Mouse (Mus musculus): ENCODE data around the gene Parvb. TPM values are rescaled to one million over a fixed set of nuclear protein-coding genes. Genes with fewer than 3 reads are reported as not detected.

Parvb gene
- polyA plus RNA-seq, 1 experiment from 2014 or later, result 5.1 TPM

DNA sequence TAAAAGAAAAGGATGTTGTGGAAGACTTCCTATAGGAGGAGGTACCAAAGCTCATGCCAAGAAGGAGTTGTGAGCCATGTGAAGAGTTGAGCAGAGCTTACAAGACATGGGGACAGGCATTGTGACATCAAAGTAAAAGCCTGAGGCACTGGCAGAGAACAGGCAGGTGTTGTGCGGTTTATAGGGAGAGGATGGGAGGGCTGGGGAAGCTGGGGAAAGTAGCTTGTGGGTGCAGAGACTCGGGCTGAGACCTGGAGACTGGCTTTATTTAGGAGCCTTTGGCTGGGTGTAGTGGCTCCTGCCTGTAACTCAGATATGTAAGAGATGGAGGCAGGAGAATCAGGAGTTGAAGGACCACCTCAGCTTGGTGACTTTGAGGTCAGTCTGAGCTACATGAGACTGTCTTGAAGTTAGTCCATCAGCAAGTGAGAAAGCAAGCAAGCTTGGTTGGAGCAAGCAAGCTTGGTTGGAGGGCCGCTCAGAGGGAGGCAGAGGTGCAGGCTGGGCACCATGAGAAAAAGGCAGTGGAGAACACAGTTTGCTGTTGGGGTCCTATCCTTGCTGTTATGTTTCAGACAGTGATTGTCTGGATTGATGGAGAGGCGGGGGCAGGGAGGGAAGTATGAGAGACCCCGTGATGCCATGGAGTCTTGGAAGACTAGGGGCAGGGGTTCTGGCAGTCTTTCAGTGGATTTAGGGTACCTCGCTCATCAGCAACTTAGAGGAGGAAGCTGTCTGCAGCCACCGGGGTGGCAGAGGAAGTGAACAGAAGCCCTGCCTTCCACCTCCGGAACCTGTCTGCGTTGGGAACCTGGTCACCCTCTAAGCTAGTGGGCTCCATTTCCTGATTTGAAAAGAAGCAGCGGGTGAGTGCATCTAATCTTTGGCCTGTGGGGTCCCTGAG is 92.4 kb downstream of the Parvb start, which contains the start of gene Parvg:
TSS of gene Parvg (plus strand) at position 61 of the 904 bp plus-strand sequence.
- no peaks in the 10 kb centered on the region for H3K4me1 ChIP-seq (replicated peaks; ENCODE audit: control insufficient read depth, insufficient read depth, low read length)
- no peak within 1 kb of the TSS for H3K27ac ChIP-seq (ENCODE audit: low read depth)
- no peak within 1 kb of the TSS for H3K9ac ChIP-seq (ENCODE audit: low read length)
- H3K27me3 ChIP-seq (replicated peaks; ENCODE audit: control insufficient read depth, insufficient read depth, low read length), result no peaks in the 10 kb centered on the region
- H3K36me3 ChIP-seq (ENCODE audit: control insufficient read depth, insufficient read depth, low read length), result no peaks in the 10 kb centered on the region
- ATAC-seq (replicated peaks; ENCODE audit: low FRiP score, low TSS enrichment, low read depth) (no peak), DNase-seq (ENCODE audit: low spot score) (no peak)
- WGBS, result 74% methylated on average over 10 of the region's 10 CpGs
- H3K4me2 ChIP-seq (ENCODE audit: low read length), result no peak within 1 kb of the TSS
- no peak within 1 kb of the TSS for H3K4me3 ChIP-seq (ENCODE audit: low read depth, low read length)
- H3K9me3 ChIP-seq (ENCODE audit: control insufficient read depth, low read length), result no peaks in the 10 kb centered on the region

DNA sequence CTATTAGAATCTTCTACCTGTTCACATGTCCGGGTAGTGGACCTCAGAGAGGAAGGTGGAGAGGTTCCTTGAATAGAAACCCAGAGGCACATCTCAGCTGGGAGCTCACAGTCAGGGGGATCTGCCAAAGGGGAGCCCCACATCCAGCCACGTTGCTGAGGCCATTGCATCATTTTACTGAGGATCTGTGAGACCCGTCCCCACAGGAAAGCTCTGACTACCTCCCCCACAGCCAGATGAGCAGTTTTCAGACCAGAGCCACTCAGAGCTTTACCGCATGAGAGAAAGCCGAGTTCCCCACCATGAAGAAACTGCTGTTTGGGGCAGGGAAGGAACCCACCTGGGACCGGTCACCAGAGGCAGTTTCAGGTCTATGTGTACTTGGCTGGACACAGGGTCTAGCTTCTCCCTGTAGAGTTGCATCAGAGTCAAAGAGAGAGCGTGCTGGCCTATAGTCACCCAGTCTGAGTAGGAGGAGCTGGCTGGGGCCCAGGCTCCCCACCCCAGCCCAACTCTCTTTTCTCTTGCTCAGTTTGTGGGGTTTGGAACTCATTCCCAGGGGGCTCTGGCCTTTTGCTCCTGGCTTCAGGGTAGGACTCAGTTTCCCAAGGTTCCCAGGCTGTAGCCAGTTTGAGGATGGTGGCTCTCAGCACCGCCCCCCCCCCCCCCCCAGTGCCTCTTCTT is 93.2 kb downstream of the Parvb start:
- Histone ChIP-seq H3K27me3 (replicated peaks; ENCODE audit: control insufficient read depth, insufficient read depth, low read length) (no peaks in the 10 kb centered on the region), H3K4me2 (ENCODE audit: low read length) (no peak overlapping the region), H3K36me3 (ENCODE audit: control insufficient read depth, insufficient read depth, low read length) (no peaks in the 10 kb centered on the region), H3K9me3 (ENCODE audit: control insufficient read depth, low read length) (no peaks in the 10 kb centered on the region), H3K4me1 (replicated peaks; ENCODE audit: control insufficient read depth, insufficient read depth, low read length) (no peaks in the 10 kb centered on the region), H3K4me3 (ENCODE audit: low read depth, low read length) (no peak overlapping the region), H3K9ac (ENCODE audit: low read length) (no peak overlapping the region), H3K27ac (ENCODE audit: low read depth) (no peak overlapping the region)
- whole genome bisulfite sequencing, result 59% methylated on average over 8 of the region's 8 CpGs
- no peak for DNase-seq (ENCODE audit: low spot score)
- no peak for ATAC-seq (replicated peaks; ENCODE audit: low FRiP score, low TSS enrichment, low read depth)

GRCm38 (mm10) chr15:84325736-84326135 is 93.9 kb downstream of the Parvb start:
- Histone ChIP-seq H3K36me3 (ENCODE audit: control insufficient read depth, insufficient read depth, low read length) (no peaks in the 10 kb centered on the region), H3K4me1 (replicated peaks; ENCODE audit: control insufficient read depth, insufficient read depth, low read length) (no peaks in the 10 kb centered on the region)

GRCm38 (mm10) chr15:84328870-84329269 is 97.0 kb downstream of the Parvb start:
- H3K27ac ChIP-seq (ENCODE audit: low read depth), result no peak overlapping the region
- no peak overlapping the region for H3K4me3 ChIP-seq (ENCODE audit: low read depth, low read length)
- no peak for DNase-seq (ENCODE audit: low spot score)
- 71% methylated on average over 10 of the region's 10 CpGs for WGBS
- H3K9me3 ChIP-seq (ENCODE audit: control insufficient read depth, low read length), result no peaks in the 10 kb centered on the region
- H3K27me3 ChIP-seq (replicated peaks; ENCODE audit: control insufficient read depth, insufficient read depth, low read length), result no peaks in the 10 kb centered on the region
- H3K4me1 ChIP-seq (replicated peaks; ENCODE audit: control insufficient read depth, insufficient read depth, low read length), result no peaks in the 10 kb centered on the region
- H3K9ac ChIP-seq (ENCODE audit: low read length), result no peak overlapping the region
- H3K36me3 ChIP-seq (ENCODE audit: control insufficient read depth, insufficient read depth, low read length), result no peaks in the 10 kb centered on the region
- no peak overlapping the region for H3K4me2 ChIP-seq (ENCODE audit: low read length)
- ATAC-seq (replicated peaks; ENCODE audit: low FRiP score, low TSS enrichment, low read depth), result no peak

More at GRCm38 (mm10) chr15:84325736-84326135, 93.9 kb downstream of the Parvb start:
- Histone ChIP-seq H3K4me3 (ENCODE audit: low read depth, low read length) (no peak overlapping the region), H3K27ac (ENCODE audit: low read depth) (no peak overlapping the region), H3K4me2 (ENCODE audit: low read length) (no peak overlapping the region), H3K27me3 (replicated peaks; ENCODE audit: control insufficient read depth, insufficient read depth, low read length) (no peaks in the 10 kb centered on the region), H3K9me3 (ENCODE audit: control insufficient read depth, low read length) (no peaks in the 10 kb centered on the region), H3K9ac (ENCODE audit: low read length) (no peak overlapping the region)
- 51% methylated on average over 12 of the region's 12 CpGs for WGBS
- ATAC-seq (replicated peaks; ENCODE audit: low FRiP score, low TSS enrichment, low read depth) (no peak), DNase-seq (ENCODE audit: low spot score) (no peak)

DNA sequence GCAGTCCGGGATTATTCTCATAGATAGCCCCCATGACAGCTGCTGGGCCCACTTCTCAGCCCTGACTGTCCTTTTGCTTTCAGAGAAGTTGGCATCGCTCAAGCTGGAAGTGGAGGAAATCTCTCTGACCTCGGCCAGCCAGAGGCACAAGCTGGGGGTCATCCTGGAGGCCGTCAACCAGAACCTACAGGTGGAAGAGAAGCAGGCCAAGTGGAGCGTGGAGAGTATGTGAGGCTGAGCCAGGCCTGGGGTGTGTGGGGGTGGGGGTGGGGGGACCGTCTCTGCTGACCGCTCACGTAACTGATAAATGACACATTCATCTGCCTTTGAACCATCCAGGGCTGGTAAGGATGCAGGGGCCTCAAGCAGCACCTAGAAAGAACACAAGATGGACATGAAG is 98.1 kb downstream of the Parvb start:
- 76% methylated on average over 8 of the region's 8 CpGs for WGBS

DNA sequence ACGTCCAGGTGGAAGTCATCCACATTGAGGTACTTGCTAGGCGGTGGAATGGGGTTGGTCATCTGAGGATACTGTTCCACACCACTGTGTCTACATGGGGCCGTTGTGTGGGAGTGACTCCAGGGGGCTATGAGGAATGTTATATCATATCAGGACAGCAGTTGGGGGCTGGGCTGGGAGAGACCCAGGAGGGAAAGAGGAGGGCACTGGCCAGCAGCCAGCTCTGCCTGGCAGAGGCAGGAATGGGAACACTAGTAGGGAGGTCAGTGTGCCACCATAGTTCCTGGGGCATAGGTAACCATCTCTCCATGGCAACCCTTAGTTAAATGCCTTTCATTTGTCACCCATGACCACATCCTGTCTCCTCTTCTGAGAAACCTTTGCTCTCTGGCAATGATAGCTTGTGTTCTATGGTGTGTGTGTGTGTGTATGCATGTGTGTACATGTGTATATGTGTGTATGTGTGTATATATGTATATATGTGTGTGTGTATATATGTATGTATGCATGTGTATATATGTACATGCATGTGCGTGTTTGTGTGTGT is 99.3 kb downstream of the Parvb start:
- DNase-seq (ENCODE audit: low spot score) (no peak), ATAC-seq (replicated peaks; ENCODE audit: low FRiP score, low TSS enrichment, low read depth) (no peak)
- Histone ChIP-seq H3K27me3 (replicated peaks; ENCODE audit: control insufficient read depth, insufficient read depth, low read length) (no peaks in the 10 kb centered on the region), H3K4me3 (ENCODE audit: low read depth, low read length) (no peak overlapping the region), H3K4me1 (replicated peaks; ENCODE audit: control insufficient read depth, insufficient read depth, low read length) (no peaks in the 10 kb centered on the region), H3K36me3 (ENCODE audit: control insufficient read depth, insufficient read depth, low read length) (no peaks in the 10 kb centered on the region), H3K4me2 (ENCODE audit: low read length) (no peak overlapping the region), H3K9me3 (ENCODE audit: control insufficient read depth, low read length) (no peaks in the 10 kb centered on the region), H3K9ac (ENCODE audit: low read length) (no peak overlapping the region), H3K27ac (ENCODE audit: low read depth) (no peak overlapping the region)
- WGBS, result 77% methylated on average over 4 of the region's 4 CpGs

More for the DNA sequence above, 98.1 kb downstream of the Parvb start:
- Histone ChIP-seq H3K4me3 (ENCODE audit: low read depth, low read length) (no peak overlapping the region), H3K9ac (ENCODE audit: low read length) (no peak overlapping the region), H3K9me3 (ENCODE audit: control insufficient read depth, low read length) (no peaks in the 10 kb centered on the region), H3K27ac (ENCODE audit: low read depth) (no peak overlapping the region), H3K27me3 (replicated peaks; ENCODE audit: control insufficient read depth, insufficient read depth, low read length) (no peaks in the 10 kb centered on the region), H3K36me3 (ENCODE audit: control insufficient read depth, insufficient read depth, low read length) (no peaks in the 10 kb centered on the region), H3K4me1 (replicated peaks; ENCODE audit: control insufficient read depth, insufficient read depth, low read length) (no peaks in the 10 kb centered on the region), H3K4me2 (ENCODE audit: low read length) (no peak overlapping the region)
- DNase-seq (ENCODE audit: low spot score), result no peak
- no peak for ATAC-seq (replicated peaks; ENCODE audit: low FRiP score, low TSS enrichment, low read depth)

GRCm38 (mm10) chr15:84336281-84336817 is 104.5 kb downstream of the Parvb start:
- H3K4me3 ChIP-seq (ENCODE audit: low read depth, low read length), result no peak overlapping the region
- DNase-seq (ENCODE audit: low spot score) (no peak), ATAC-seq (replicated peaks; ENCODE audit: low FRiP score, low TSS enrichment, low read depth) (no peak)
- H3K27me3 ChIP-seq (replicated peaks; ENCODE audit: control insufficient read depth, insufficient read depth, low read length), result no peaks in the 10 kb centered on the region
- H3K36me3 ChIP-seq (ENCODE audit: control insufficient read depth, insufficient read depth, low read length), result no peaks in the 10 kb centered on the region
- no peak overlapping the region for H3K27ac ChIP-seq (ENCODE audit: low read depth)
- H3K9ac ChIP-seq (ENCODE audit: low read length), result no peak overlapping the region
- no peaks in the 10 kb centered on the region for H3K4me1 ChIP-seq (replicated peaks; ENCODE audit: control insufficient read depth, insufficient read depth, low read length)
- H3K9me3 ChIP-seq (ENCODE audit: control insufficient read depth, low read length), result no peaks in the 10 kb centered on the region
- WGBS, result 66% methylated on average over 12 of the region's 12 CpGs
- no peak overlapping the region for H3K4me2 ChIP-seq (ENCODE audit: low read length)

GRCm38 (mm10) chr15:84337599-84337998 is 105.8 kb downstream of the Parvb start:
- Histone ChIP-seq H3K27me3 (replicated peaks; ENCODE audit: control insufficient read depth, insufficient read depth, low read length) (no peaks in the 10 kb centered on the region), H3K4me2 (ENCODE audit: low read length) (no peak overlapping the region), H3K9ac (ENCODE audit: low read length) (no peak overlapping the region), H3K4me1 (replicated peaks; ENCODE audit: control insufficient read depth, insufficient read depth, low read length) (no peaks in the 10 kb centered on the region), H3K36me3 (ENCODE audit: control insufficient read depth, insufficient read depth, low read length) (no peaks in the 10 kb centered on the region), H3K9me3 (ENCODE audit: control insufficient read depth, low read length) (no peaks in the 10 kb centered on the region), H3K27ac (ENCODE audit: low read depth) (no peak overlapping the region), H3K4me3 (ENCODE audit: low read depth, low read length) (no peak overlapping the region)
- DNase-seq (ENCODE audit: low spot score), result no peak
- no peak for ATAC-seq (replicated peaks; ENCODE audit: low FRiP score, low TSS enrichment, low read depth)
- 63% methylated on average over 5 of the region's 5 CpGs for WGBS
